Comparison of ENCODE assay signal across 22 mouse cellular contexts in the genomic region with DNA sequence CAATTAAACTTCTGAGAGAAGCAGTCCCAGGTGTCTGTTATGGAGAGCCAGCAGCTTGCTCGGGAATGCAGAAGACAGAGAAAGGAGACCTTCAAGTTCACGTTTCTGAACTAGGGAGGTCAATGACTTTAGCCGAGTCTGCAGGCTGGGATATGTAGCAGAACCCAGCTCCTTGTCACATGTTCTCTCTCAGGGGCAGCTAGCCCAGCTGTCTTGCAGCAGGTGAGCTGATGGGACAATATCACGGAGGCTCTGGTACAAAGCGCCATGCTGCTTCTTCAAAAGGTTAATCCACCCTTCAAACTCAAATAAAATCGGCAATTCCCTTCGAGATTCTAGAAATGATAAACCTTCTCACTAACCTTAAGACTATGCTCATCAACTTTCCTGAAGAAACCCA.
DNase-seq lines count a peak whose midpoint lies in the region; ATAC-seq and TF ChIP-seq lines count a peak whose summit lies in the region.
"Had no signal": no experiment of that assay in that cellular context is flagged by ENCODE, and none has a peak within 500 bp of the region (broad histone marks: within the 10 kb centered on the region; RNA-seq: fewer than 3 reads in every experiment).

No protein-coding gene starts in this region.

- TF ChIP-seq POLR2A in myocyte (IDR thresholded peaks at IDR 0.05; ENCODE audit: insufficient read length, low read depth), result no peak

- no peak overlapping the region; the same call in 1 of the 2 replicates for H3K27ac ChIP-seq in heart, embryonic 13.5 days (replicated peaks)
- H3K27ac ChIP-seq in heart, embryonic 12.5 days (ENCODE audit: poor library complexity, severe bottlenecking), result no peak overlapping the region
- peak overlapping the region; percentile 5; the same call in 1 of the 2 replicates for H3K27ac ChIP-seq in kidney, embryonic 16.5 days (ENCODE audit: low read length)
- 0 out of 2 replicates have a peak overlapping the region, but pooled peaks have one; percentile 3 for H3K27ac ChIP-seq in embryonic facial prominence, embryonic 14.5 days (replicated peaks; ENCODE audit: low read depth, low read length)
- H3K27ac ChIP-seq: embryonic facial prominence, embryonic 12.5 days; forebrain, embryonic 10.5 days; heart, embryonic 15.5 days; hindbrain, embryonic 12.5 days; hindbrain, postnatal 0 days had no signal

- H3K4me1 ChIP-seq in heart, embryonic 13.5 days, result peaks cover 85% of the 10 kb centered on the region
- H3K4me1 ChIP-seq in heart, embryonic 12.5 days (replicated peaks), result peaks cover 74% of the 10 kb centered on the region
- H3K4me1 ChIP-seq in kidney, embryonic 16.5 days (ENCODE audit: insufficient read depth, low read length), result peaks cover 61% of the 10 kb centered on the region
- peaks cover 64% of the 10 kb centered on the region for H3K4me1 ChIP-seq in embryonic facial prominence, embryonic 14.5 days (ENCODE audit: control insufficient read depth, insufficient read depth, low read length)

- no peaks in the 10 kb centered on the region for H3K27me3 ChIP-seq in heart, embryonic 13.5 days (replicated peaks)
- no peaks in the 10 kb centered on the region for H3K27me3 ChIP-seq in heart, embryonic 12.5 days (replicated peaks)
- H3K27me3 ChIP-seq in kidney, embryonic 16.5 days (ENCODE audit: insufficient read depth, low read length), result no peaks in the 10 kb centered on the region
- no peaks in the 10 kb centered on the region for H3K27me3 ChIP-seq in embryonic facial prominence, embryonic 14.5 days (replicated peaks; ENCODE audit: control insufficient read depth, insufficient read depth, low read length)
- H3K27me3 ChIP-seq in myocyte (ENCODE audit: control insufficient read depth, insufficient read depth, insufficient read length), result no peaks in the 10 kb centered on the region
- H3K27me3 ChIP-seq: embryonic facial prominence, embryonic 12.5 days; heart, embryonic 15.5 days; hindbrain, embryonic 12.5 days had no signal

- H3K9me3 ChIP-seq in heart, embryonic 13.5 days, result no peaks in the 10 kb centered on the region
- H3K9me3 ChIP-seq in heart, embryonic 12.5 days (replicated peaks), result no peaks in the 10 kb centered on the region
- no peaks in the 10 kb centered on the region for H3K9me3 ChIP-seq in kidney, embryonic 16.5 days (ENCODE audit: low read length)
- no peaks in the 10 kb centered on the region for H3K9me3 ChIP-seq in embryonic facial prominence, embryonic 14.5 days (ENCODE audit: control insufficient read depth, low read length)
- H3K9me3 ChIP-seq: embryonic facial prominence, embryonic 12.5 days; forebrain, embryonic 10.5 days; heart, embryonic 15.5 days; hindbrain, embryonic 12.5 days had no signal

- no peak overlapping the region for H3K4me3 ChIP-seq in heart, embryonic 13.5 days
- H3K4me3 ChIP-seq in heart, embryonic 12.5 days, result no peak overlapping the region
- H3K4me3 ChIP-seq in kidney, embryonic 16.5 days (ENCODE audit: low read length), result no peak overlapping the region
- H3K4me3 ChIP-seq in embryonic facial prominence, embryonic 14.5 days (ENCODE audit: low read depth, low read length), result no peak overlapping the region
- H3K4me3 ChIP-seq in myocyte, result no peak overlapping the region
- H3K4me3 ChIP-seq: embryonic facial prominence, embryonic 12.5 days; erythroblast, embryonic 14.5 days; forebrain, embryonic 10.5 days; heart, embryonic 15.5 days; hindbrain, embryonic 12.5 days had no signal

- peaks cover 2% of the 10 kb centered on the region; the same call in 1 of the 2 replicates for H3K36me3 ChIP-seq in heart, embryonic 13.5 days
- H3K36me3 ChIP-seq in heart, embryonic 12.5 days, result peaks cover 6% of the 10 kb centered on the region; the same call in 1 of the 2 replicates
- no peaks in the 10 kb centered on the region for H3K36me3 ChIP-seq in kidney, embryonic 16.5 days (ENCODE audit: insufficient read depth, low read length)
- no peaks in the 10 kb centered on the region for H3K36me3 ChIP-seq in embryonic facial prominence, embryonic 14.5 days (ENCODE audit: control insufficient read depth, insufficient read depth, low read length)
- H3K36me3 ChIP-seq in myocyte (ENCODE audit: control insufficient read depth, insufficient read depth), result peaks cover 10% of the 10 kb centered on the region
- H3K36me3 ChIP-seq: embryonic facial prominence, embryonic 12.5 days; forebrain, embryonic 10.5 days; heart, embryonic 15.5 days; hindbrain, embryonic 12.5 days had no signal

- no peak for ATAC-seq in heart, embryonic 13.5 days (ENCODE audit: extremely low read depth, insufficient number of reproducible peaks, low FRiP score, low TSS enrichment)
- no peak for ATAC-seq in heart, embryonic 12.5 days (ENCODE audit: insufficient number of reproducible peaks, low FRiP score)
- ATAC-seq in kidney, embryonic 16.5 days (ENCODE audit: low FRiP score, low TSS enrichment), result no peak
- ATAC-seq in embryonic facial prominence, embryonic 14.5 days (ENCODE audit: low read depth), result no peak
- ATAC-seq: forebrain, embryonic 14.5 days; hindbrain, postnatal 0 days had no signal

- WGBS in heart, embryonic 13.5 days, result 56% methylated on average over 7 of the region's 7 CpGs
- WGBS in heart, embryonic 12.5 days, result 63% methylated on average over 7 of the region's 7 CpGs
- WGBS in kidney, embryonic 16.5 days, result 40% methylated on average over 7 of the region's 7 CpGs
- 56% methylated on average over 7 of the region's 7 CpGs for WGBS in embryonic facial prominence, embryonic 14.5 days

- H3K9ac ChIP-seq in heart, embryonic 13.5 days, result 0 out of 2 replicates have a peak overlapping the region, but pooled peaks have one; percentile 44
- H3K9ac ChIP-seq in heart, embryonic 12.5 days, result no peak overlapping the region
- no peak overlapping the region for H3K9ac ChIP-seq in kidney, embryonic 16.5 days (replicated peaks; ENCODE audit: low read length)
- no peak overlapping the region for H3K9ac ChIP-seq in embryonic facial prominence, embryonic 14.5 days (ENCODE audit: low read depth, low read length)
- H3K9ac ChIP-seq: embryonic facial prominence, embryonic 12.5 days; heart, embryonic 15.5 days; hindbrain, embryonic 12.5 days had no signal

- no peak overlapping the region for H3ac ChIP-seq in myocyte (ENCODE audit: control insufficient read depth, insufficient read length)

- no peak overlapping the region for H3K4me2 ChIP-seq in heart, embryonic 13.5 days
- no peak overlapping the region for H3K4me2 ChIP-seq in heart, embryonic 12.5 days
- no peak overlapping the region for H3K4me2 ChIP-seq in kidney, embryonic 16.5 days (replicated peaks; ENCODE audit: low read depth, low read length)
- H3K4me2 ChIP-seq in embryonic facial prominence, embryonic 14.5 days (ENCODE audit: low read depth, low read length), result no peak overlapping the region
- no peak overlapping the region for H3K4me2 ChIP-seq in myocyte (ENCODE audit: low read depth)
- H3K4me2 ChIP-seq: embryonic facial prominence, embryonic 12.5 days; heart, embryonic 15.5 days; hindbrain, embryonic 12.5 days had no signal

- no peak for DNase-seq in kidney, adult 18-20 months
- DNase-seq in embryonic facial prominence, embryonic 14.5 days (ENCODE audit: low spot score), result no peak
- DNase-seq in urinary bladder, adult 18-20 months (ENCODE audit: low spot score in 2 of 2), result no peak
- DNase-seq: adrenal gland, postnatal 10 days; cerebellum, adult 11 months; cerebellum, adult 8-10 months; cerebellum, postnatal 14 days; embryo, embryonic 11 days; gastrocnemius, postnatal 14 days; heart, postnatal 36 days; kidney, adult 11 months had no signal

- H3K79me2 ChIP-seq in myocyte (ENCODE audit: control insufficient read depth, insufficient read depth), result peaks cover 100% of the 10 kb centered on the region

TF ChIP-seq in myocyte, 11 proteins besides CTCF, POLR2A, EP300 and RAD21:
- peak in 2 of 3 experiments; percentile 10 to 48 for TF ChIP-seq MYOD1 (IDR thresholded peaks at IDR 0.05; ENCODE audit: control insufficient read depth in 1 of 3, insufficient read length in 2 of 3, low read depth in 2 of 3)
- no peak for TF ChIP-seq USF1 (IDR thresholded peaks at IDR 0.05; ENCODE audit: low read depth)
- TF ChIP-seq MYOG (IDR thresholded peaks at IDR 0.05; ENCODE audit: control insufficient read depth in 1 of 3, insufficient read depth in 1 of 3, insufficient read length in 2 of 3, low read depth in 2 of 3), result peak in 1 of 3 experiments; percentile 62
- TF ChIP-seq POLR2AphosphoS2 (IDR thresholded peaks at IDR 0.05; ENCODE audit: insufficient read length, low read depth), result no peak

Comparison
In these comparisons a context has a peak if more than half of its experiments do, and no peak if none do; other contexts are left out.
1. H3K27ac ChIP-seq: peak in kidney, embryonic 16.5 days (single experiment) and embryonic facial prominence, embryonic 14.5 days (single experiment); none in heart, embryonic 13.5 days (single experiment) and heart, embryonic 12.5 days (single experiment).